Mouse (Mus musculus) embryonic facial prominence, embryonic 10.5 days (tissue): ENCODE data around the gene Rnf187. TPM values are rescaled to one million over a fixed set of nuclear protein-coding genes. Genes with fewer than 3 reads are reported as not detected.
"Not testable (repeated sequence)": the region's sequence is repeated elsewhere in the genome, so short reads cannot be mapped to it uniquely, and the experiment has no call there.

Experiments
- DNase-seq: peaks from one replicate; pipeline ENCODE4 v3.0.0-alpha.2; 2017; ENCODE audit warnings: low spot score
- H3K27ac ChIP-seq: fragments of 300-500 bp; sonication (generic); replicated peaks from 2 replicates; pipeline ENCODE4 v1.5.1; 2016; ENCODE audit warnings: mild to moderate bottlenecking
- H3K27me3 ChIP-seq: fragments of 300-500 bp; sonication (generic); replicated peaks from 2 replicates; pipeline ENCODE4 v1.6.1; 2016; ENCODE audit warnings: low read depth, mild to moderate bottlenecking; ENCODE audit not compliant: poor library complexity, severe bottlenecking
- H3K36me3 ChIP-seq: fragments of 300-500 bp; sonication (generic); replicated peaks from 2 replicates; pipeline ENCODE4 v1.6.1; 2016; ENCODE audit warnings: mild to moderate bottlenecking, moderate library complexity
- H3K4me1 ChIP-seq: fragments of 300-500 bp; sonication (generic); 2 replicates; pipeline ENCODE4 v1.6.1; 2016
- H3K4me3 ChIP-seq: fragments of 300-500 bp; sonication (generic); 2 replicates; pipeline ENCODE4 v1.5.1; 2016; ENCODE audit warnings: mild to moderate bottlenecking, moderate library complexity
- H3K9me3 ChIP-seq: fragments of 300-500 bp; sonication (generic); 2 replicates; pipeline ENCODE4 v1.6.1; 2016; ENCODE audit warnings: mild to moderate bottlenecking
- WGBS: fragments of 180-500 bp; shearing (Covaris S2); methylation state at CpG from one replicate; pipeline ENCODE4 v1.1.7; 2016; 5-methylcytosine and 5-hydroxymethylcytosine counted together
- polyA plus RNA-seq: library from polyadenylated mRNA; unstranded; fragments of >200 nt; fragmentation: Nextera tagmentation; extraction: Ambion mirVana; gene quantifications from 2 replicates; pipeline ENCODE4 v1.2.1, GENCODE M21; 2016

Gene Rnf187
- polyA plus RNA-seq, 1 experiment from 2014 or later, result 258 TPM

- Histone ChIP-seq H3K27me3 (peaks cover 58% of the 10 kb centered on the region), H3K4me3 (peak overlapping the region; percentile 35; the same call in 1 of the 2 replicates), H3K4me1 (peaks cover 43% of the 10 kb centered on the region), H3K27ac (no peak overlapping the region), H3K36me3 (peaks cover 15% of the 10 kb centered on the region), H3K9me3 (peaks cover 7% of the 10 kb centered on the region; the same call in 1 of the 2 replicates)
- 64% methylated on average over 50 of the region's 50 CpGs for WGBS
- DNase-seq, result no peak
Observed at GRCm38 (mm10) chr11:58961364-58962177, 22.9 kb upstream of the Rnf187 start.

GRCm38 (mm10) chr11:58959921-58960465, 21.3 kb upstream of the Rnf187 start:
- Histone ChIP-seq H3K4me3 (peak overlapping the region; percentile 64), H3K36me3 (peaks cover 19% of the 10 kb centered on the region), H3K9me3 (peaks cover 7% of the 10 kb centered on the region; the same call in 1 of the 2 replicates), H3K27ac (peak overlapping the region; percentile 24; the same call in 1 of the 2 replicates), H3K4me1 (peaks cover 45% of the 10 kb centered on the region), H3K27me3 (peaks cover 58% of the 10 kb centered on the region)
- peak; percentile 86 for DNase-seq
- WGBS, result 3% methylated on average over 40 of the region's 40 CpGs

- H3K36me3 ChIP-seq, result peaks cover 19% of the 10 kb centered on the region
- H3K4me1 ChIP-seq, result peaks cover 40% of the 10 kb centered on the region
- WGBS, result 40% methylated on average over 15 of the region's 15 CpGs
- H3K9me3 ChIP-seq, result peaks cover 7% of the 10 kb centered on the region; the same call in 1 of the 2 replicates
- H3K27ac ChIP-seq, result no peak overlapping the region
- H3K4me3 ChIP-seq, result peak overlapping the region; percentile 64
- DNase-seq, result no peak
- H3K27me3 ChIP-seq, result peaks cover 58% of the 10 kb centered on the region
Observed at GRCm38 (mm10) chr11:58959186-58959825, 20.6 kb upstream of the Rnf187 start.

DNA sequence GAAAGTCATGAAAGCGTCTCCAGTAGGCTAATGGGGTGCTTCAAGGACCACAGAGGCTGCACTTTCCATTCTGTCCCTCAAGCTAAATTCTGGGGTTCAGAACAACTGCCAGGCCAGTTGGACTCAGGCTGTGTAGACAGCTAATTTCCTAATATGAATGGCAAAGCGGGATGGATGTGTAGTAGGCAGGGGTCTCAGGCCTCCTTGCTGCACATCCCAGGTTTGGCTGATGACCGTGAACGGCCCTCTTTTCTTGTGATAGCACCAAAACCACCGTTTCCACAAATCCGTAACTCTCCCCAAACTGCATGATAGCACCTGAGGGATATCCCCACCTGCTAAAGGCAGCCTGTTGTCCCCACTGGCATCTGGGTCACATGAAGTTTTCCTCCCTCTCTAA, 19.8 kb upstream of the Rnf187 start:
- H3K9me3 ChIP-seq, result peaks cover 7% of the 10 kb centered on the region; the same call in 1 of the 2 replicates
- DNase-seq, result no peak
- peaks cover 50% of the 10 kb centered on the region for H3K27me3 ChIP-seq
- 81% methylated on average over 6 of the region's 6 CpGs for WGBS
- H3K36me3 ChIP-seq, result peaks cover 19% of the 10 kb centered on the region
- peaks cover 42% of the 10 kb centered on the region for H3K4me1 ChIP-seq
- H3K27ac ChIP-seq, result no peak overlapping the region
- H3K4me3 ChIP-seq, result peak overlapping the region; percentile 12; the same call in 1 of the 2 replicates

- Histone ChIP-seq H3K4me1 (peaks cover 49% of the 10 kb centered on the region), H3K9me3 (peaks cover 7% of the 10 kb centered on the region; the same call in 1 of the 2 replicates), H3K27ac (no peak overlapping the region), H3K27me3 (peaks cover 39% of the 10 kb centered on the region), H3K36me3 (peaks cover 19% of the 10 kb centered on the region), H3K4me3 (peak overlapping the region; percentile 83)
- no peak for DNase-seq
- WGBS, result 86% methylated on average over 5 of the region's 5 CpGs
Observed at GRCm38 (mm10) chr11:58957226-58957914, 18.7 kb upstream of the Rnf187 start.

DNA sequence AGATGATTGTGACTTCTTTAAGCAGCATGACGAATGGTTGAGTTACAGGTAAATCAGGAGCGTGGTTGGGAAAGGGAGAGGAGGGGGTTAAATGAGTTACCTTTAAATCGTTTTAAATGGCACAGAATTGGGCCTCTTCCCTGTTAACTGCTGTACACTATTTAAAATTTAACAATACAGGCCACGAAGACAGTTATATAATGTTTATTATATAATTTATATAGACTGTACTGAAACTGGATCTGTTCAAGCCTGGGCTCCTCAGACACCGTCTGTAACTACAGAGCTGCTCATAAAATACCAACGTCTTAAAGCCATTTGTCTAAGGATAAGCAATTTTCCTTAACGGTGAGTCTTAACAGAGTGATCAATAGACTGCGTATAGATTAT, 17.1 kb upstream of the Rnf187 start:
- Histone ChIP-seq H3K27ac (peak overlapping the region; percentile 96), H3K4me3 (peak overlapping the region; percentile 83), H3K27me3 (peaks cover 39% of the 10 kb centered on the region), H3K4me1 (peaks cover 46% of the 10 kb centered on the region), H3K9me3 (no peaks in the 10 kb centered on the region), H3K36me3 (peaks cover 19% of the 10 kb centered on the region)
- no peak for DNase-seq
- 50% methylated on average over 8 of the region's 8 CpGs for WGBS

DNA sequence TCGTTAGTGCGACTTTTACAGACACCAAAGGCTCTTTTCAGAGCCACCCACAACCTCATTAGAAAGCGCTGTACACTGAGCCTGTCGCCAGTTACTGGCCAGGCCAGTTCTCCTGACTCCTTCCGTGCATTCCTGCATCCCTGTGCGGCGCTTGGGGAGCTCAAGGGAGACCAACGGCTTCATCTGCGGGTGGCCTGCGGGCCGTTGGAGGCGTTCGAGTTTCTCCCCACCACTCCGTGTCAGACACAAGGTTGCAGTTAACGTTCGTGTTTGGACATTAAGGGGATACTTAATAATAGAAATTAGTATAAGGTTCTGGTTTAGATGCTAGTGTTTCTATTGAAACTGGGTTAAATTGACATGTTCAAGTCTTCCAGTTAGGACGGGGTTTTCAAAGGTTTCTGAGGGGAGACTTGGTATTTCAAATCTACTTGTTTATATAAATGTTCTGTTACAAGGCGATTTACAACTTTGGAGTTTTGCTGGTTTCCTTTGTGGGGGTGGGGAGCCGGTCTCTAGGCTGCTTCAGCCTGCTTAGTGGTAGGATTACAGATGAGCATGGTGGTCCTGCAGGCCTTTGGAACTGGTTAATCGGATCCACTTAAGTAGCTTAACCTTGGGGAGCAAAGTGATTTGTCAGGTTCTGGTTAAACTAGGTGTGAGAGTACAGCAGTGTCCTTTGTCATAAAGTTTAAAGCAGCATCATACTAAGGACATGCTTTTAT, 16.6 kb upstream of the Rnf187 start:
- H3K27ac ChIP-seq, result peak overlapping the region; percentile 96
- H3K27me3 ChIP-seq, result peaks cover 41% of the 10 kb centered on the region
- peaks cover 19% of the 10 kb centered on the region for H3K36me3 ChIP-seq
- under 1% methylated on average over 20 of the region's 20 CpGs for WGBS
- peaks cover 47% of the 10 kb centered on the region for H3K4me1 ChIP-seq
- peak overlapping the region; percentile 83 for H3K4me3 ChIP-seq
- no peaks in the 10 kb centered on the region for H3K9me3 ChIP-seq
- peak; percentile 44 for DNase-seq

DNA sequence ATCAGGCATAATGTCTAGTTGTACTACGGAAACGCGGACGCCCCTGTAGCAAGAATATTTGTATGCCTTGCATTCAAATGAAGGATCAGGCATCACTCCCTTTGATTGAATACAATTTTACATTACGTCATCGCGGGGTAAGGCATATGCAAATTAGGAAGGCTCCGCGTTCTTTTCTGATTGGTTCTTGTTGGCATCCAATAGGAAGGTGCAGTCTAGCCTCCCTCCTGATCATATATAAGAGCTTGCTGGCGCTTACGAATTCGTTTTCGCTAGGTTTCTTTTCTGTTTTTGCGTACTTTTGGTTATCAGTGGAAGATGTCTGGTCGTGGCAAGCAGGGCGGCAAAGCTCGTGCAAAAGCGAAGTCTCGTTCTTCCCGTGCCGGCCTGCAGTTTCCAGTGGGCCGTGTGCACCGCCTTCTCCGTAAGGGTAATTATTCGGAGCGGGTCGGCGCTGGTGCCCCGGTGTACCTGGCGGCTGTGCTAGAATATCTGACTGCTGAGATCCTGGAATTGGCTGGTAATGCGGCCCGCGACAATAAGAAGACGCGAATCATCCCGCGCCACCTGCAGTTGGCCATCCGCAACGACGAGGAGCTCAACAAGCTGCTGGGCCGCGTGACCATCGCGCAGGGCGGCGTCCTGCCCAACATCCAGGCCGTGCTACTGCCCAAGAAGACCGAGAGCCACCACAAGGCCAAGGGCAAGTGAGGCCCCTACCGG, 15.9 kb upstream of the Rnf187 start, which contains the start of the genes Hist3h2a and Trim17:
Hist3h2a (plus strand) TSS at position 266 of the 723 bp plus-strand sequence.
Trim17 (plus strand) TSS at position 266 of the 723 bp plus-strand sequence.
- peak within 1 kb of the TSS; percentile 96 for H3K27ac ChIP-seq
- peaks cover 48% of the 10 kb centered on the region for H3K27me3 ChIP-seq
- peak within 1 kb of the TSS; percentile 83 for H3K4me3 ChIP-seq
- under 1% methylated on average over 49 of the region's 49 CpGs for WGBS
- H3K36me3 ChIP-seq, result peaks cover 19% of the 10 kb centered on the region
- DNase-seq, result peak; percentile 85
- peaks cover 43% of the 10 kb centered on the region for H3K4me1 ChIP-seq
- no peaks in the 10 kb centered on the region for H3K9me3 ChIP-seq

DNA sequence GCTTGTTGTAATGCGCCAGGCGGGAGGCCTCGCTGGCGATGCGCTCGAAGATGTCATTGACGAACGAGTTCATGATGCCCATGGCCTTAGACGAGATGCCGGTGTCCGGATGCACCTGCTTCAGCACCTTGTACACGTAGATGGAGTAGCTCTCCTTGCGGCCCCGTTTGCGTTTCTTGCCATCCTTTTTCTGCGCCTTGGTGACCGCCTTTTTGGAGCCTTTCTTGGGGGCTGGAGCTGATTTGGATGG, 15.4 kb upstream of the Rnf187 start:
- H3K4me1 ChIP-seq, result peaks cover 40% of the 10 kb centered on the region
- peak overlapping the region; percentile 96 for H3K27ac ChIP-seq
- peaks cover 50% of the 10 kb centered on the region for H3K27me3 ChIP-seq
- H3K9me3 ChIP-seq, DNase-seq: not testable (repeated sequence)
- H3K36me3 ChIP-seq, result peaks cover 19% of the 10 kb centered on the region
- WGBS, result under 1% methylated on average over 17 of the region's 17 CpGs
- H3K4me3 ChIP-seq, result peak overlapping the region; percentile 83

- Histone ChIP-seq H3K36me3 (peaks cover 17% of the 10 kb centered on the region), H3K4me1 (peaks cover 41% of the 10 kb centered on the region), H3K4me3 (peak overlapping the region; percentile 83), H3K9me3 (no peaks in the 10 kb centered on the region), H3K27me3 (peaks cover 49% of the 10 kb centered on the region), H3K27ac (peak overlapping the region; percentile 96)
- peak; percentile 75 for DNase-seq
- under 1% methylated on average over 33 of the region's 33 CpGs for WGBS
Observed at GRCm38 (mm10) chr11:58953351-58954169, 14.8 kb upstream of the Rnf187 start.

DNA sequence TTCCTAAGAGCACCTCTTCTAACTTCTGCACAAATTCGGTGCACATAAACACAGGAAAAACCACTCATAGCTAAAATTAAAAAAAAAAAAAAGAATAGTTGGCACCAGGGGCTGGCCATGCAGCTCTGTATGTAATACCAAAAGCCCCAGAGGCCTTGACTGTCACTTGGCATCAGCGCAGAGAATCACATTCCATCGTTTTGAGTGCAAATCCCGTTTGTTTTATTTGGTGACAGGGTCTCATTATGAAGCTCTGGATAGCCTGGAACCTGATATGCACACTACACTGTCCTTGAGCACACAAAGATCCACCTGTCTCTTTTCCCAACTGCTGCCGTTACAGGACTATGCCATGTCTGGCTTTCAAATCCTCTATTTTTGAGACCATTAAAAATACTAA, 12.5 kb upstream of the Rnf187 start:
- peaks cover 60% of the 10 kb centered on the region for H3K27me3 ChIP-seq
- DNase-seq, result no peak
- no peak overlapping the region for H3K4me3 ChIP-seq
- no peaks in the 10 kb centered on the region for H3K36me3 ChIP-seq
- WGBS, result 67% methylated on average over 5 of the region's 5 CpGs
- no peaks in the 10 kb centered on the region for H3K9me3 ChIP-seq
- H3K27ac ChIP-seq, result no peak overlapping the region
- H3K4me1 ChIP-seq, result peaks cover 34% of the 10 kb centered on the region
